Mouse (Mus musculus) kidney, adult 11 months (tissue): ENCODE results near the gene Fshb.

Source experiments
- DNase-seq: peaks from one replicate; pipeline ENCODE4 v3.0.0; 2022

The Fshb gene

DNA sequence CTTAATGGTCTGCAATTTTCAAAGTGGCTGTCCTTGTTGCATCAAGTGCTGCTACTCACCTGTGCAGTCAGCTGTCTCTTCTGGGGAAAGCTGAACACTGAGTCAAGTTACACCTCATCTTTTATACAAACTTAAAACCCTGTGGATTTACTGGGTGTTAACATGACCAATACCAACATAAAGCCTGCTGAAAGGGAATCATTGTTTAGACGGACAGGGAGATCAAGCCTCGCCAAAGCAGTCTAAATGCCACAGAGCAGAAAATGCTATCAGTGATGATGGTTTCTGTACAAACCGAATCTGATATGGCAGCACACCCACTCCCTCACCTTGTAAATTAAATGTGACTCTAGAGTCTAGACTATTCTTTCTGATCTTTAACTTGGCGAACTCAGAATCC, at the start of gene Fshb:
Fshb (minus strand) TSS at position 101 of the 400 bp plus-strand sequence.
- DNase-seq, result no peak

DNA sequence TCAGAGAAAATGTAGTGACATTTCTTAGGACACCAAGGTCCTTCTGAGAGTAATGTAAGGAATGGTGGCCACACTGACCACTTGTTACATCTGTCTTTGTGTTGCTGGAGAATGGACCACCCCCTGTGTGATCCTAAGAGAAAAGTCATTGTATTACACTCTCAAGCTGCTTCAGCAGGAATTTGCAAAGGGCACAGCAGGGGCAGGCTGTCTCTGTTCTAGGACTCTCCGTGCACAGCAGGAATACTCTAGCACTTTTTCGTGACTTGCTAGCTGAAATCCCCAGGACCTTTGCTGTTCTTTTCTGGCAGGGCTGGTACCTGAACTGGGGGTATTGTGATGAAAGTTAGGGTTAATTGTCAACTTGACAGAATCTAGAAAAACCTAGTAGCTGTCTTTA, 24.8 kb upstream of the Fshb start:
- no peak for DNase-seq

DNA sequence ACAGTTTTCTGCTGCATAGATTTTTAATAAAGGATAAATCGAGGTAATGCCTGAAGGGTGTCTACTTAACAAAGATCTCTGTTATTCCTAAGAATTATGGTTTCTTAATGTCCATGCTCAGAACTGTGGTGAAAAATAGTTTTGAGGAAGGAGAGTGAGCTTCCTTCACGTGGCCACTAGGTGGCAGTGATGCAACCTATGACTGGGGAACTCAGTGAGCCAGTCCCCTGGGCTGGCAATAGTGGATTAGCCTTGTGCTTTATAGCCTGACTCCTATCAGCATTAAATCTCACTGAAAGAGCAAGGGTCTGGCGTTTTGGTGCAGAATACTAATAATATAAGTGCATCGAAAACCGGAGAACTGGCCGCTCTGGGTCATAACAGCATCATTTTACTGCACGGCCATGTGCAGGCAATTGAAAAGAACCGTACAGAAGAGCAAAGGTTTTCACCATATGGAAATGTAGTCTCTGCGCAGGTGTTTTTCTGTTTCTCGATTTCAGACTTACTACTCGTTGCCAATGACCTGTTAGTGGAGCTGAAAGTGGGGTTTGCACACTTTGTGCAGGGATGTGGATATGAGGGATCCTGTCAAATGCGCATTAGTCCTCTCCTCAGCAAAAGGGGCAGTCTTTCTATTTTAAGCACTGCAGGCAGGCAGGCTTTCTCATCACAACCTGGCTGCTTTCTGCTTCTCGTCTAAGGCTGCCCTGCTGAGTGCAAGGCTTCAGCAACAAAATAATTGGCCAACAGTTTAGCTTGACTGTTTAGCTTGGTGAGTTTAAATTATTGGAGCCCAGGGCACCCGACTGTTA, 23.8 kb upstream of the Fshb start:
- no peak for DNase-seq

DNA sequence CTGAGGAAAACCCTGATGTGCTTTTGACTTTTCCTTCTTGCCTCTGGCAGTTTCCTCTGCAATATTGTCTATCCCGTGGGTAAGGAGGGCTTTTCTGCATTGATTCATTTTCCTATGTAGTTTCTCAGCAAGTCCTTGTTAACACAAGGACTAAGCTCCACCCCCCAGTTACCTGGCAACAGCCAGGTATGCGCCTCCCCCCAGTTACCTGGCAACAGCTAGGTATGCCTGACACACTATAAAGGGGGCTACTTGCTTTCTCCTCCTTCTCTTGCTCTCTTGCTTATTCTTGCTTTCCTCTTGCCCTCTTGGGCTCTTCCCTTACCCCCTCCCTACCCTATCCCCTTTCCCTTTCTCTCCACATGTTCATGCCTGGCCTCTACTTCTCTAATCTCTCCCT, 3.8 kb upstream of the Fshb start:
- DNase-seq, result no peak

DNA sequence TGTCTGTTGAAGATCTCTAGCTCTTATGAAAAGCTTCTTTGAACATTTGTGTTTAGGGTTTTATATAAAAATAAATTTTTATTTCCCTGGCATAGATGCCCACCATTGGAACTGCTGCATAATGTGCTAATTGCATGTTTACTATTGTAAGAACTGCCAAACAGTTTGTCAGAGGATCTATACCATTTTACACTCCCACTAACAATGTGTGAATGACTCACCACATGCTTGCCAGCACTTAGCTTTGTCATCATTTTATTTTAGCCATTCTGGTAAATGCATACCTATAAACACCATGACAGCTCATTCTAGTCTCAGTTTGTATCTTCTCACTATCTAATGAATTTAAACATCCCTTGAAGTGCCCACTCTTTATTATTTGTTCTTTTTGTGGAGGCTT, 13.5 kb downstream of the Fshb start:
- DNase-seq, result no peak

DNA sequence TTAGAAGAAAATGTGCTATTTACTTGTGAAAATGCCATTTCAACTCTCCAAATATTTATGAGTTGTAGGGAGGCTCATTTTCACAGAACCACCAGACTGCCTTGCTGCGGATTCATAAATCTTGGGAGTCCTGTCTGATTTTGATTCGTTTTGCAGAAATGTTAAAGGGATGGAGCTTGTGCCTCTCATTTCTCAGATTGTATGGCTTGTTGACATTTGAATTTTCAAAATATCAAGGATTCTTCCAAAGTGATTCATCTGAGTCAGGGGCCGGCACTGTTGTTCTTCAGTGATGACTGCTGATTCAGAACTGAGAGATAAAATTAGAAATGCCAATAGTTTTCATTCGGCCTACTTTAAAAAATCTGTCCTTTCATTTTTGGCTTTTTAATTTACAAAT, 18.6 kb downstream of the Fshb start:
- no peak for DNase-seq

DNA sequence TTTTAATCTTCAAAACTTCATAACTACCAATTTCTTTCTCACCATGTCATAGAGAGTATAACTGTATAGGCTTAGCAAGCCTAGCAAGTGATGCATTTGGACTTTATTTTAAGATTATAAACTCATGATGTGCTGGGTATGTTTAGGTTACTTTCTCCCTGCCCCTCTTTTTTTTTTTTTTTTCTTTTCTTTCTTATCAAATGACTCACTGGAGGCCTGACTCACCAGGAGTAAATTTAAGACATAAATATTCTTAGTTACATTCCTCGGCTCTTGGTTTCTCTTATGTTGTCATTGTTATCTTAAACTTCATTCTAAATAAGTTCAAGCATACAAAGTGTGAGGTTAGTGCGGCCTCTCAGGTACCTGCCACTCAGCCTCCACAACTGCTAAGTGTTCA, 23.5 kb downstream of the Fshb start:
- DNase-seq, result no peak

DNA sequence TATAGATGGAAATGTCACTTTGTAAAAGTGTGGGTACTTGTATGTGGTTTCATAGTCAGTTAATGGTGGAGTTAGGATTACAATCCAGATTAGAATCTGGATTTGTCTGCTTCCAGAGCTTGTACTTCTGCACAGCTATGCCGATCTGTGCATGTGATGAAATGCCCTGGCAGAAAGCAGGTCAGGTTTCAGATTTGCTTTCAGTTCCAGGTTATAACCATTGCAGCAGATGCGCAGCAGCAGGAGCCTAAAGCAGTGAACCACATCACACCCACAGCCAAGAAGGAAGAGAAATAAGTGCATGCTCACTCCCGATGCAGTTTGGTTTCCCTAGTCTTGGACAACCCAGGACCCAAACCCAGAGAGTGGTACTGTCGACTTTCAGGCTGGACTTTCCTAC, 34.8 kb downstream of the Fshb start:
- DNase-seq, result no peak

DNA sequence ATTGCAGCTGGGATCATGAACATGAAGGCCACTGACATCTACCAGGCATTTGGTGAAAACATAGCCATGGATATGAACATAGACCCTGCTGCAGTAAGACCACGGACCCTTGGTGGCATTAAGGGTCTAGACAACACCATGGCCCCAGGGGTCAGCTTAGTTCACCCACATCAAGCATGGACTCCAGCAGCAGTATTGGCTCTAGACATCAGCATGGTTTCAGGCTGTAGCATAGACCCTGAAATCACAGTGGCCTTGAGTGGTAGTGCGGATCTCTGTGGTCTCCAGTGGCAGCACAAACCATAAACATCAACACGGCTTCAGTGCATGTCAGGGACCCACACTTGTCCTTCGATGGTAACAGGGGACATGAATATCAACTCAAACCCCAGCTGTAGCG, 36.7 kb downstream of the Fshb start:
- no peak for DNase-seq

DNA sequence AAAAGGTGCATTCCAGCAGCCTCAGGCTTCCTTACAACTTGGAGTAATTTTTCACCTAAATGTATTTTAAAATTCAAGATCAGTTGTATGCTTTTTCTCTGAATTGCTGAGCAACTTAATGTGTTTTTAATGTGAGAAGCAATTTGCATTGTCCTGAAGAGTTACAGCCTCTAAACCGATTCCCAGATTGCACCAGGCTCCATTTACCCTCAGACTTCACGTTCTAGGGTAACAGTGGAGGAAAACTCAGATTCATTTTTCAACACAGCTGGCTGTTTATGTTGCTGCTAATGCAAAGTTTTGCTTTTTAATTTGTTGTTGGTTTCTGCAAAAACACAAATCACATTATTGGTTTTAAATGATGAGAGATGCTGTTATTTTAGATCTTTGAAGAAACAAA, 40.1 kb downstream of the Fshb start:
- DNase-seq, result no peak

DNA sequence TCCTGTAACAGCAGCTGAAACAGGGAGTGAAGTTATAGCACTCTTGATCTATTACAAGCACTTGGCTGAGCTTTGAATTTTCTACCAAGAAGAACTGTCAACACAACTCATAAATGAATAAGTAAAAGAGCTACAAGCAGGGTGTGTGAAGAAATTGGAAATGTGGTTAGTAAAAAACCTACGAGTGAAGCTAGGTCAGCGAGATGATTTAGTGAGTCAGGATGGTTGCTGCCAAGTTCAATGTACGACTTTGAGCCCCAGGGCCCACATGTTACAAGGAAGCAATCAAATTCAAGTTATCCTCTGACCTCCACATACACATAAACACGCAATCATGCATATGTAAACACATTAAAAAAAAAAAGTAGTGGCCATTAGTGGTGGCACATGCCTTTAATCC, 46.3 kb downstream of the Fshb start:
- DNase-seq, result no peak

DNA sequence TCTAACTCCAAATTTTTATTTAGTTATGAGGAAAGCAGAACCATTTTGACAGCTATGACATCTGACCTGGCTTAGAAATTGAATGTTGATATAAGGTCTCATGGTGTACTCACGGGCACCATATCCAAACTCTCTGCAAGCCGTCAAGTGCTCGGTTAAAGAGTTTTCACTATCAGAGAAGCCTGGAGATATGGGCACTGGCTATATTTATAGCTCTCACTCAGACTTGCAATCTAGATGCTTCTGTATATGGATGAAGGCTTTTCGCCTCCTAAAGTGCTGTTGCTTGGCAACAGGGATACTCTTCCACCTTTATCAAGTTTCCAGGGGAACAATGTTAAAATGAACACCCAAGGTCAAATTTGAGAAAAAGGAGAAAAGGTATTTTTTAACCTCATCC, 47.1 kb downstream of the Fshb start:
- DNase-seq, result no peak

DNA sequence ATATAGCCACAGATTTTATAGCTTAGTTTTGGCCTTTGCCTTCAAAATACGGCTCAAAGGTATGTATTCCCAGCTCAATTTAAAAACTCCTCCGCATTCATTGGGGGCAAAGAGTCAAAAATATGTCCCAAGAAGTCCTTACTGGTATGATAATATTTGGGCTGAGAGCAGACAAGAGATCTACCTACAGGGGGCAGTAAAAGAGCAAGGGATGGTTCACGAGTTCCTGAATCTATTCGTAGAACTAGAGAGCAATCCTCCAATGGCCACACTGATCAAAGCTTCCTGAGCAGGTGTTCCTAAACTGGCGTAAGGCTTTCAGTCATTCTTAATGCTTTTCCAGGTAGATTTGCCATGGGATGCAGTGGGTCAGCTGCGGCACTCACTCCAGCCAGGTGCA, 49.3 kb downstream of the Fshb start:
- no peak for DNase-seq

DNA sequence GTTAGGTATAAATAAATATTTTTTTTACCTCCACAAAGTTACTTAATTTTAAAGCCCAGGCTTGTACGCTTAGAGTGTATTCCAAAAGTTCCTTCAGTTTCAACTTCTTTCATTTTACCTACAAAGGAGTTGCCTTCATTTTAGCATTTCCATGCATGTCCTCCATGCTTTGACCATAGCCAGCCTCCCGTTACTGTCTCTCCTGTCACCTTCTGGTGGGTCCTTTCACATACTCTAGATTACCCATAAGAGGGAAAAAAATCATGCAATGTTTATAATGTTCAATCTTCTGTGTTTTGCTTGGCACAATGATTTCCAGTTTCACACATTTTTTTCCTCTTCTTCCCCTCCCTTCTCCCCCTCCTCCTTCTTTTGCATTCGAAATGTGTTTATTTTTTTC, 53.1 kb downstream of the Fshb start:
- no peak for DNase-seq
